Mouse (Mus musculus): ENCODE measurements around the gene Itga3.

The Itga3 gene

GRCm38 (mm10) chr11:95084811-95085382 lies 8.3 kb upstream of the Itga3 start:
- no peak for DNase-seq (ENCODE audit: low read depth, low spot score)
- H3K27me3 ChIP-seq (ENCODE audit: control insufficient read depth, insufficient read depth, low read length, poor library complexity, severe bottlenecking) = no peaks in the 10 kb centered on the region

GRCm38 (mm10) chr11:95084175-95084574 lies 7.6 kb upstream of the Itga3 start:
- Histone ChIP-seq H3K36me3 (ENCODE audit: control insufficient read depth, insufficient read depth, low read length, poor library complexity, severe bottlenecking) (no peaks in the 10 kb centered on the region), H3K27me3 (ENCODE audit: control insufficient read depth, insufficient read depth, low read length, poor library complexity, severe bottlenecking) (no peaks in the 10 kb centered on the region)
- no peak for DNase-seq (ENCODE audit: low read depth, low spot score)

More at GRCm38 (mm10) chr11:95084811-95085382, 8.3 kb upstream of the Itga3 start:
- no peaks in the 10 kb centered on the region for H3K36me3 ChIP-seq (ENCODE audit: control insufficient read depth, insufficient read depth, low read length, poor library complexity, severe bottlenecking)

GRCm38 (mm10) chr11:95082896-95083295 lies 6.3 kb upstream of the Itga3 start:
- no peaks in the 10 kb centered on the region for H3K36me3 ChIP-seq (ENCODE audit: control insufficient read depth, insufficient read depth, low read length, poor library complexity, severe bottlenecking)
- DNase-seq (ENCODE audit: low read depth, low spot score) = peak; percentile 17
- H3K27me3 ChIP-seq (ENCODE audit: control insufficient read depth, insufficient read depth, low read length, poor library complexity, severe bottlenecking) = no peaks in the 10 kb centered on the region

GRCm38 (mm10) chr11:95080783-95081182 lies 4.2 kb upstream of the Itga3 start:
- Histone ChIP-seq H3K36me3 (ENCODE audit: control insufficient read depth, insufficient read depth, low read length, poor library complexity, severe bottlenecking) (no peaks in the 10 kb centered on the region), H3K27me3 (ENCODE audit: control insufficient read depth, insufficient read depth, low read length, poor library complexity, severe bottlenecking) (no peaks in the 10 kb centered on the region)
- DNase-seq (ENCODE audit: low read depth, low spot score) = no peak

GRCm38 (mm10) chr11:95079256-95079875 lies 2.8 kb upstream of the Itga3 start:
- DNase-seq (ENCODE audit: low read depth, low spot score) = no peak
- H3K36me3 ChIP-seq (ENCODE audit: control insufficient read depth, insufficient read depth, low read length, poor library complexity, severe bottlenecking) = no peaks in the 10 kb centered on the region
- H3K27me3 ChIP-seq (ENCODE audit: control insufficient read depth, insufficient read depth, low read length, poor library complexity, severe bottlenecking) = no peaks in the 10 kb centered on the region

- DNase-seq (ENCODE audit: low read depth, low spot score) = no peak
- H3K27me3 ChIP-seq (ENCODE audit: control insufficient read depth, insufficient read depth, low read length, poor library complexity, severe bottlenecking) = no peaks in the 10 kb centered on the region
- no peaks in the 10 kb centered on the region for H3K36me3 ChIP-seq (ENCODE audit: control insufficient read depth, insufficient read depth, low read length, poor library complexity, severe bottlenecking)
Observed at GRCm38 (mm10) chr11:95077956-95078355, 1.4 kb upstream of the Itga3 start.

- Histone ChIP-seq H3K27me3 (ENCODE audit: control insufficient read depth, insufficient read depth, low read length, poor library complexity, severe bottlenecking) (no peaks in the 10 kb centered on the region), H3K36me3 (ENCODE audit: control insufficient read depth, insufficient read depth, low read length, poor library complexity, severe bottlenecking) (no peaks in the 10 kb centered on the region)
- peak; percentile 72 for DNase-seq (ENCODE audit: low read depth, low spot score)
Observed at GRCm38 (mm10) chr11:95076041-95076535, 513 bp downstream of the Itga3 start.

- Histone ChIP-seq H3K27me3 (ENCODE audit: control insufficient read depth, insufficient read depth, low read length, poor library complexity, severe bottlenecking) (no peaks in the 10 kb centered on the region), H3K36me3 (ENCODE audit: control insufficient read depth, insufficient read depth, low read length, poor library complexity, severe bottlenecking) (no peaks in the 10 kb centered on the region)
- no peak for DNase-seq (ENCODE audit: low read depth, low spot score)
Observed at GRCm38 (mm10) chr11:95075197-95076040, 1.2 kb downstream of the Itga3 start.

- no peaks in the 10 kb centered on the region for H3K36me3 ChIP-seq (ENCODE audit: control insufficient read depth, insufficient read depth, low read length, poor library complexity, severe bottlenecking)
- H3K27me3 ChIP-seq (ENCODE audit: control insufficient read depth, insufficient read depth, low read length, poor library complexity, severe bottlenecking) = no peaks in the 10 kb centered on the region
- no peak for DNase-seq (ENCODE audit: low read depth, low spot score)
Observed at GRCm38 (mm10) chr11:95074694-95075093, 1.9 kb downstream of the Itga3 start.

GRCm38 (mm10) chr11:95073835-95074234 lies 2.8 kb downstream of the Itga3 start:
- H3K36me3 ChIP-seq (ENCODE audit: control insufficient read depth, insufficient read depth, low read length, poor library complexity, severe bottlenecking) = no peaks in the 10 kb centered on the region
- no peak for DNase-seq (ENCODE audit: low read depth, low spot score)
- H3K27me3 ChIP-seq (ENCODE audit: control insufficient read depth, insufficient read depth, low read length, poor library complexity, severe bottlenecking) = no peaks in the 10 kb centered on the region

GRCm38 (mm10) chr11:95072804-95073203 lies 3.8 kb downstream of the Itga3 start:
- no peaks in the 10 kb centered on the region for H3K36me3 ChIP-seq (ENCODE audit: control insufficient read depth, insufficient read depth, low read length, poor library complexity, severe bottlenecking)
- no peak for DNase-seq (ENCODE audit: low read depth, low spot score)

GRCm38 (mm10) chr11:95072136-95072535 lies 4.5 kb downstream of the Itga3 start:
- no peak for DNase-seq (ENCODE audit: low read depth, low spot score)
- Histone ChIP-seq H3K27me3 (ENCODE audit: control insufficient read depth, insufficient read depth, low read length, poor library complexity, severe bottlenecking) (no peaks in the 10 kb centered on the region), H3K36me3 (ENCODE audit: control insufficient read depth, insufficient read depth, low read length, poor library complexity, severe bottlenecking) (no peaks in the 10 kb centered on the region)

More at GRCm38 (mm10) chr11:95072804-95073203, 3.8 kb downstream of the Itga3 start:
- H3K27me3 ChIP-seq (ENCODE audit: control insufficient read depth, insufficient read depth, low read length, poor library complexity, severe bottlenecking) = no peaks in the 10 kb centered on the region

GRCm38 (mm10) chr11:95071266-95071665 lies 5.3 kb downstream of the Itga3 start:
- no peaks in the 10 kb centered on the region for H3K36me3 ChIP-seq (ENCODE audit: control insufficient read depth, insufficient read depth, low read length, poor library complexity, severe bottlenecking)
- no peak for DNase-seq (ENCODE audit: low read depth, low spot score)

GRCm38 (mm10) chr11:95070140-95071107 lies 6.2 kb downstream of the Itga3 start:
- Histone ChIP-seq H3K27me3 (ENCODE audit: control insufficient read depth, insufficient read depth, low read length, poor library complexity, severe bottlenecking) (no peaks in the 10 kb centered on the region), H3K36me3 (ENCODE audit: control insufficient read depth, insufficient read depth, low read length, poor library complexity, severe bottlenecking) (no peaks in the 10 kb centered on the region)
- no peak for DNase-seq (ENCODE audit: low read depth, low spot score)

More at GRCm38 (mm10) chr11:95071266-95071665, 5.3 kb downstream of the Itga3 start:
- H3K27me3 ChIP-seq (ENCODE audit: control insufficient read depth, insufficient read depth, low read length, poor library complexity, severe bottlenecking) = no peaks in the 10 kb centered on the region

All from splenic B cell, adult 2 months (primary cell).